Mouse (Mus musculus) embryonic facial prominence, embryonic 14.5 days (tissue): Measurements from ENCODE around the gene Syk. TPM values are rescaled to one million over a fixed set of nuclear protein-coding genes. Genes with fewer than 3 reads are reported as not detected.

Experiments
- ATAC-seq: fragments of 200-750 bp; cut with Nextera tagmentation; 2 replicates; pipeline ENCODE4 v1.8.0; 2017; ENCODE audit warnings: low read depth, moderate number of reproducible peaks, moderate TSS enrichment
- DNase-seq: peaks from one replicate; pipeline ENCODE4 v3.0.0-alpha.2; 2015; ENCODE audit warnings: low spot score
- H3K27ac ChIP-seq: fragments of 300-500 bp; sonication (generic); replicated peaks from 2 replicates; pipeline ENCODE4 v1.5.1; 2014; ENCODE audit warnings: low read depth, mild to moderate bottlenecking, low read length, moderate library complexity
- H3K27me3 ChIP-seq: fragments of 300-500 bp; sonication (generic); replicated peaks from 2 replicates; pipeline ENCODE4 v1.6.1; 2014; ENCODE audit warnings: low read length; ENCODE audit not compliant: control insufficient read depth, insufficient read depth
- H3K36me3 ChIP-seq: fragments of 300-500 bp; sonication (generic); 2 replicates; pipeline ENCODE4 v1.6.1; 2014; ENCODE audit warnings: low read length, mixed read lengths; ENCODE audit not compliant: control insufficient read depth, insufficient read depth
- H3K4me1 ChIP-seq: fragments of 300-500 bp; sonication (generic); 2 replicates; pipeline ENCODE4 v1.6.1; 2014; ENCODE audit warnings: antibody characterized with exemption, low read length; ENCODE audit not compliant: control insufficient read depth, insufficient read depth
- H3K4me2 ChIP-seq: fragments of 300-500 bp; sonication (generic); 2 replicates; pipeline ENCODE4 v1.6.1; 2014; ENCODE audit warnings: low read depth, mild to moderate bottlenecking, low read length, moderate library complexity, mixed read lengths
- H3K4me3 ChIP-seq: fragments of 300-500 bp; sonication (generic); 2 replicates; pipeline ENCODE4 v1.5.1; 2014; ENCODE audit warnings: low read depth, mild to moderate bottlenecking, low read length
- H3K9ac ChIP-seq: fragments of 300-500 bp; sonication (generic); 2 replicates; pipeline ENCODE4 v1.6.1; 2014; ENCODE audit warnings: low read depth, mild to moderate bottlenecking, low read length, moderate library complexity, mixed read lengths
- H3K9me3 ChIP-seq: fragments of 300-500 bp; sonication (generic); 2 replicates; pipeline ENCODE4 v1.6.1; 2016; ENCODE audit warnings: low read length; ENCODE audit not compliant: control insufficient read depth
- WGBS: fragments of 180-500 bp; shearing (Covaris S2); extraction: QIAGEN DNeasy Blood & Tissue Kit; methylation state at CpG from one replicate; pipeline ENCODE4 v1.1.7; 2014; 5-methylcytosine and 5-hydroxymethylcytosine counted together
- polyA plus RNA-seq: library from polyadenylated mRNA; unstranded; fragments of >200 nt; fragmentation: Nextera tagmentation; extraction: Ambion mirVana; gene quantifications from 2 replicates; pipeline ENCODE4 v1.2.1, GENCODE M21; 2014

Gene Syk
- polyA plus RNA-seq, 1 experiment from 2014 or later: 3.2 TPM

DNA sequence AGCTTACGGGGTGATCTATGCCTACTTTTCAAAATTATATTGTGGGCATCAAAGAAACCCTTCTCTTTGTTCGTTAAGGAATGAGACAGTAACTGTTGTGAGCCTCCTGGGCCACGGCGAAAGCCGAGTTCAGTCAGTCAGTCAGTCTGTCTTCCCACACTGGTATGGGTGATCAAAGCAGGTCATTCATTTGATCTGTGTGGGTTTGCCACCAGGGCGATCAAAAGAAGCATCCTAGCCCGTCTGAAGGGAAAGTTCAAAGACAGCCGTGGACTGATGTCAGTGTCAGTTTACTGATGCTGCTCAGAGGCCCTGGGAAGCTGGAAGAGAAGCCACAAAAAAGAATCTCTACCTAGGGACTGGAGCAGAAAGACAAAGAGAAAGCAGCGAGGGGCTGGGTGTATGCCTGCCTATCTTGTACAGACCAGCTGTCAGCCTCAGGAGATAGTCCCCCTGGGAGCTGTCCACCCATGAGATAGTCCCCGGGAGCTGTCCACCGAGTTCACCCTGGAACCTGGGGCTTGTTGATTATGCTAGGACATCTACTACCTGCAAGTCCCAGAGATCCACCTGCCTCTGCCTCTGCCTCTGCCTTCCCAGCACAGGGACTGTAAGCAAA, 34.2 kb downstream of the Syk start:
- H3K4me3 ChIP-seq: no peak overlapping the region
- no peak overlapping the region for H3K4me2 ChIP-seq
- WGBS: 58% methylated on average over 11 of the region's 11 CpGs
- no peaks in the 10 kb centered on the region for H3K4me1 ChIP-seq
- H3K36me3 ChIP-seq: no peaks in the 10 kb centered on the region
- H3K9ac ChIP-seq: no peak overlapping the region
- H3K27me3 ChIP-seq: no peaks in the 10 kb centered on the region
- no peak for DNase-seq
- H3K27ac ChIP-seq: no peak overlapping the region
- ATAC-seq: no peak
- H3K9me3 ChIP-seq: no peaks in the 10 kb centered on the region

DNA sequence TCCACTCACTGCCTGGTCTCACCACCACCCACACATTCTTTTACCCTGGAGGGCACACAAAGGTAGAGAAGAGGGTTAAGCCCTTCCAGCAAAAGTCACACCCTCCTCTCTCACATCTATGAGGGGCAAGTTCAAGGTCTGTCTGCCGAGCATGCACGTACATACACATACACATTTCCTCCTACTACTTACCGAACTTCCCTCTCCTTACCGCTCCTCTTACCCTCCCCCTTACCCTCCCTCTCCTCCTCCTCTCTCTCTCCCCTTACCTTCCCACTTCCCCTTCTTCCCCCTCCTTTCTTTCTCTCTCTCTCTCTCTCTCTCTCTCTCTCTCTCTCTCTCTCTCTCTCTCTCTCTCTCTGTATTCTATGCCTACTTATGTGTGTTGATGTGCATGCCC, 35.6 kb downstream of the Syk start:
- Histone ChIP-seq H3K4me2 (no peak overlapping the region), H3K9ac (no peak overlapping the region), H3K4me3 (no peak overlapping the region), H3K4me1 (no peaks in the 10 kb centered on the region), H3K36me3 (no peaks in the 10 kb centered on the region), H3K27ac (no peak overlapping the region), H3K27me3 (no peaks in the 10 kb centered on the region), H3K9me3 (no peaks in the 10 kb centered on the region)
- WGBS: 47% methylated on average over 4 of the region's 4 CpGs
- DNase-seq: no peak
- no peak for ATAC-seq

DNA sequence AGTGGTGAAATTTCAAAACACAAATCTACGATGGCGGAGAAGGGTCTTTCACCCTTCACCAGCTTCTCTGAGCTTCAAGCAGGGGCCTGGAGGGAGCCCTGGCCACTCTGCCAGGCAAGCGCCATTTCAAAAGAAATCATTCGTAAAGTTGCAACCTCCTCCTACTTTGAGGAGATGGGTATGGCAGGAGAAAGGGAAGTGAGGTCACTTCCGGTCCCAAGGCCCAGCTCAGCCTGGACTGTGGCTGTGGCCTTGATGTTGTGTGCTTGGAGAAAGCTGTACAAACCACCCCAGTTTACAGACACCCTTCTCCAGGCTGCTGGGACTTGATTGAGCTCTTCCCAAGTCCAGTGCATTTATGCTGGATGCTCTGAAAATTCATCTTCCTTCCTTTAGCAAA, 36.5 kb downstream of the Syk start:
- no peak for DNase-seq
- WGBS: 79% methylated on average over 5 of the region's 5 CpGs
- no peaks in the 10 kb centered on the region for H3K4me1 ChIP-seq
- H3K27me3 ChIP-seq: no peaks in the 10 kb centered on the region
- no peaks in the 10 kb centered on the region for H3K9me3 ChIP-seq
- no peak overlapping the region for H3K27ac ChIP-seq
- no peak for ATAC-seq
- H3K36me3 ChIP-seq: no peaks in the 10 kb centered on the region
- no peak overlapping the region for H3K4me3 ChIP-seq
- no peak overlapping the region for H3K9ac ChIP-seq
- no peak overlapping the region for H3K4me2 ChIP-seq

DNA sequence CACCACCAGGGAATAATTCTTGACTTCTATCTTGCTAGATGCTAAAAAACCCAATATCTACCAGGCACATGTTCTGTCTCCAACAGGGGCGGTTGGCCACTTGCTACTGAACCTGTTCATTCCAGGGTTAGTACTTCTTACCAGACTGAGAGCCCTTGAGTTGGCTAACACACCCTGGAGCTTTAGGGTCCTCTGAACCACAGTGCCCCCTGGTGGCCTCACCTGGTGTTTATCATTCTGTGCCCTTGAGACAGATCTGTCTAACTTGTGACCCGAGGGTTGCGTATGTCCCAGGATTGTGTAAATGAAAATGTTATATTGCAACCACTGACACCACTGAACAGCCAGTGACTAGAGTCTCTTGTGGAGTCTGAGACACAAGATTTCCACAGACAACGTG, 41.1 kb downstream of the Syk start:
- ATAC-seq (no peak), DNase-seq (peak; percentile 43)
- no peak overlapping the region for H3K4me2 ChIP-seq
- no peak overlapping the region for H3K9ac ChIP-seq
- H3K27me3 ChIP-seq: no peaks in the 10 kb centered on the region
- no peaks in the 10 kb centered on the region for H3K4me1 ChIP-seq
- H3K4me3 ChIP-seq: no peak overlapping the region
- WGBS: 65% methylated on average over 4 of the region's 4 CpGs
- H3K9me3 ChIP-seq: no peaks in the 10 kb centered on the region
- H3K27ac ChIP-seq: no peak overlapping the region
- no peaks in the 10 kb centered on the region for H3K36me3 ChIP-seq

DNA sequence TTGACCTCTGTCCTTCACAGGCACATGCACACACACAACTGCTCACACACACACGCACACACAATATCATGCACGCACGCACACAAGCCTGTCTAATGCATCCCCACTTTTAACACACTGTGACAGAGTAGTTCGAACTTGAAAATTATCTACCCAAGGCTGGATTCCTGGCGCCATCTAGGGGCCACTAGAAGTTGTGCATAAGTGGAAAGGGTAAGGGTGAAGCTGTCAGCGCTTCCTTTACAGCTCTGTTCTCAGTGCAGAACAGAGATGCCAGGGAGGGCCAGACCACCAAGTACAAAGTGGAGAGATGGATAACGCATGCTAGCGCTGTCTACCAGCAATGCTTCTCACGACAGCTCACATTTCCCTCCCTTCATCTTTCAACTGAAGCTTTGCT, 45.6 kb downstream of the Syk start:
- no peak for ATAC-seq
- DNase-seq: peak; percentile 57
- WGBS: 35% methylated on average over 9 of the region's 9 CpGs

DNA sequence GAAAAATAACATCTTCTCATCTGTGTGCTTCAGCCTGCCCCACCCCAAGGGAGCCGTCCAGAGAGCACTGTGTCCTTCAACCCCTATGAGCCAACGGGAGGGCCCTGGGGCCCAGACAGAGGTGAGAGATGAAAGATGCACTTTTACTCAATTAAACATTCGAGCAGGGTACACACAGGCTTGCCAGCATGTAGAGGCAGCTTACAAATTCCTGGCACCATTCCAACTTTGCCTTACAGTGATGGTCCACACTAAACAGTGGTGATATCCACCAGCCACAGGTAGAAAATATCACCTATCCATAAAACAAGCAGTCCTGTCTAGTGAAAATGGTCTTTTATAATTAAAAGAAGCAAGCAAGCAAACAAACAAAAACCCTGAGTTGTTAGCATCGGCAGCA, 48.7 kb downstream of the Syk start:
- Histone ChIP-seq H3K4me1 (no peaks in the 10 kb centered on the region), H3K27ac (no peak overlapping the region), H3K27me3 (no peaks in the 10 kb centered on the region), H3K9me3 (no peaks in the 10 kb centered on the region), H3K4me2 (no peak overlapping the region), H3K9ac (no peak overlapping the region), H3K36me3 (no peaks in the 10 kb centered on the region), H3K4me3 (no peak overlapping the region)
- DNase-seq (no peak), ATAC-seq (no peak)
- WGBS: 52% methylated on average over 4 of the region's 4 CpGs

More for the DNA sequence above, 45.6 kb downstream of the Syk start:
- Histone ChIP-seq H3K27ac (no peak overlapping the region), H3K4me1 (no peaks in the 10 kb centered on the region), H3K9ac (no peak overlapping the region), H3K4me3 (no peak overlapping the region), H3K36me3 (no peaks in the 10 kb centered on the region), H3K4me2 (no peak overlapping the region), H3K9me3 (no peaks in the 10 kb centered on the region), H3K27me3 (no peaks in the 10 kb centered on the region)

DNA sequence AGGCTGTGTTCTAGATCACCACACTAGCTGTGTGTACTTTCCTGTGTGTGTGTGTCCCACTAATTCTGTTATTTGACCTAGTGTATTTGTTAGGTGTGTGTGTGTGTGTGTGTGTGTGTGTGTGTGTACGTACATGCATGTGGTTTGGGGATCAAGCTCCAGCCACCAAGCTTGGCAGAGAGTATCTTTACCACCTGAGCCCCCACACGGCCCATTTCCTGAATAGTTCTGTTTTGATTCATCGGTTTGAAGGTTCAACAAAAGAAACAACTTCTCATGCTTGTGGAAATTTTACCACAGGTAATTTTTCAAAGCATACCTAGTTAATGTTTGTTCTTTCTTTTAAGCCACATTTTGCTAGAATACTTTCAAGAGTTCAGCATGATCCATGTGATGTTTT, 52.5 kb downstream of the Syk start:
- WGBS: 85% methylated on average over 3 of the region's 3 CpGs
- Histone ChIP-seq H3K4me3 (no peak overlapping the region), H3K4me2 (no peak overlapping the region), H3K27me3 (no peaks in the 10 kb centered on the region), H3K4me1 (no peaks in the 10 kb centered on the region), H3K27ac (no peak overlapping the region), H3K9ac (no peak overlapping the region), H3K36me3 (no peaks in the 10 kb centered on the region), H3K9me3 (no peaks in the 10 kb centered on the region)
- no peak for DNase-seq
- no peak for ATAC-seq

DNA sequence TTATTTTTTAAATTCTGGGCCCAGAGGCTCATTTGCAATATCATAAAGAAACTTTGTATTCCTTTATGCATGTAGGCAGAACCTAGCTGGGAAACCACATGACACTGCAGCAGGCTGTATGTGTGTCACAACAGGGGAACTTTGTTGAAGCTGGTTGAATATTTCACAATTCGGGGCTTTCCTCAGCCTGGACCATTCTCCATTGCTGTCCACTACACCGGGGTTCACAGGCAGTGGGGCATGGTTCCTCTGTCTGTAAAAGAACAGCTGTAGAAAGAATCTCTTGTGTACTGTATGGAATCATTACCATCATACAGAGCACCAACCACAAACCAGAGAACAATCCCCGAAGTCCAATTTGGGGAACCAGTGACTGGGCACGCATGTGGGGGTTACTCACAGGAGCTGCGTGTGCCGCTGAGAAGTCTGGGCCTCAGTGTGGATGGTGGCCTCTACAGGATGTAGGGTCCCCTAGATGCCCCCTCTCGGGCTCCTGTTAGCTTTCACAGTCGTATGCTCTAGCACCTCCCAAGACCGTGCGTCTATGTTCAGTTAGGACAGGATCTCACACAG, 53.3 kb downstream of the Syk start:
- Histone ChIP-seq H3K27ac (no peak overlapping the region), H3K27me3 (no peaks in the 10 kb centered on the region), H3K9ac (no peak overlapping the region), H3K4me3 (no peak overlapping the region), H3K4me1 (no peaks in the 10 kb centered on the region), H3K9me3 (no peaks in the 10 kb centered on the region), H3K36me3 (no peaks in the 10 kb centered on the region), H3K4me2 (no peak overlapping the region)
- ATAC-seq: no peak
- no peak for DNase-seq
- 86% methylated on average over 10 of the region's 10 CpGs for WGBS

DNA sequence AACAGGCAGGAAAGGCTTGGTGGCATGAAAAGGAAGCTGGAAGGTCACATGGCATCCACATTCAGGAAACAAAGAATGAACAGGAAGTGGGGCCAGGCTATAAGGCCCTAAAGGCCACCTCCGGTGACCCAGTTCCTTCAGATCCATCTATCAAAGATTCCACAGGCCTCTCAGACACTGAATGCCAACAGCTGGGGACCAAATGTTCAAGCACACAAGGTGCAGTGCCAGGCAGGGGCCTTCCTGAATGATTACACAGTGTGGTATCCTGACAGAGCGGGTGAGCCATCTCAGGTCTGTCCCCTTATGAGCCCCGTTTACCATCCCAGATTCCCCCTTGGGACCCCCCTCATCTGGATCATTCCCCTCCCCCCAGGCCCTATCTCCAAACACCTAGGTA, 63.6 kb downstream of the Syk start:
- Histone ChIP-seq H3K4me1 (no peaks in the 10 kb centered on the region), H3K9me3 (no peaks in the 10 kb centered on the region), H3K4me3 (no peak overlapping the region), H3K4me2 (no peak overlapping the region), H3K9ac (no peak overlapping the region), H3K27ac (no peak overlapping the region), H3K27me3 (no peaks in the 10 kb centered on the region), H3K36me3 (no peaks in the 10 kb centered on the region)
- ATAC-seq (no peak), DNase-seq (no peak)
- 62% methylated on average over 3 of the region's 3 CpGs for WGBS
